Mouse (Mus musculus) urinary bladder, adult 2 months (tissue): ENCODE results near the gene Wfdc1. TPM values are rescaled to one million over a fixed set of nuclear protein-coding genes. Genes with fewer than 3 reads are reported as not detected.

Experiments used
- DNase-seq: peaks from one replicate; pipeline ENCODE4 v3.0.0; 2022; ENCODE audit warnings: low spot score
- polyA plus RNA-seq: library from polyadenylated mRNA; depleted of rRNA; stranded (reverse); fragments of >200 nt; gene quantifications from 2 replicates; pipeline ENCODE4 v1.2.3, GENCODE M21; 2012; rRNA removed

Wfdc1 gene
- 147 and 168 TPM in 2 replicates for polyA plus RNA-seq

DNA sequence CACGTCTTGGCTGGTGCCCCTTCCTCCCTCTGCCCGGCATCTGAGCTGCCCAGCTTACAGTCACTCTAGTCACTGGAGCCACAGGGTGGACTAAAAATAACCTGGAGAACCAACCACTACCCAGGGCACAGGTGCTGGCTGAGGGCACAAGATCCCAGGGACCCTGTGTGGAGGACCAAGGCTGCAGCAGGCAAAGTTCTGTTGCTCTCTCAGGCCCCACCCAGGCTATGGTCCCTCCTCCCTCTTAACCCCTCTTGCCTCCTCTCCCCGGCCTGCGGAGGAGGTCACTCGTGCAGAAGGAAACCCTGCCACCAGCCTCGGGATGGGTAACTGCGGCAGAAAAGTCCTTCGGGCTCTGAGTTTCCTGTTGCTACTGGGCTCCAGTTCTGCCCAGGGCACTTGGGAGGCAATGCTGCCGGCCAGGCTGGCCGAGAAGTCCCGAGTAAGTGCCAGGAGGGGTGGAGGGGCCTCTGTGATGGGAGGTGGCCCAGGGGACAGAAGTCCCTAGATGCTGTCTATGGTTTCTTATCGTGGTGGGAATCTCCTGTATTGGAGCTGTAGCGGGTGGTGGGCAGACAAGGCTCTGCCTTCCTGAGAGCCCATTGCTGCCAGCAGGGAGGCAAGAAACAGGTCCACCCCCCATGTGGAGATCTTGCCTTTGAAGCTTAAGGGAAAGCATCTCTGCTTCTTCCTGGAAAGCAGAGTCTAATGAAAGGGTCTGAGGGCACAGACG, at the start of gene Wfdc1:
Gene Wfdc1 (plus strand): TSS at position 147 of the 733 bp plus-strand sequence.
- no peak for DNase-seq

DNA sequence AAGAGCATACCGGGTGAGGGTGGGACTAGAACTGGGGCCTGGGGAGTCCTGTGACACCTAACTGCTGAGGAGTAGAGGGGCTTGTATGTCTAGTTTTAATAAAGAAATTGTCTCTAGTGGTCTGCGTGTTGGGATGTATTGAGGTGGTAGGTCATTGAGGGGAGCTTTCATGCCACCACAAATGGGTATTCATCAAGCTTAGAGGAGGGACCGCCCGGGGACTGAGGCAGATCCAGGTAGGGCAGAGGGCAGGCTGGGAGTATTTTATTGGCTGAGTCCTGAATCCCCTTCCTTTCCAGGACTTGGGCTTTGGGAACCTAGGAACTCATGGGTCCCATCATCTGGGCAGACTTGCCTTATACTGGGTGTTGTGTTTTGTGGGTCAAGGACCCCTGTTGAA, 49.4 kb upstream of the Wfdc1 start:
- DNase-seq: no peak

DNA sequence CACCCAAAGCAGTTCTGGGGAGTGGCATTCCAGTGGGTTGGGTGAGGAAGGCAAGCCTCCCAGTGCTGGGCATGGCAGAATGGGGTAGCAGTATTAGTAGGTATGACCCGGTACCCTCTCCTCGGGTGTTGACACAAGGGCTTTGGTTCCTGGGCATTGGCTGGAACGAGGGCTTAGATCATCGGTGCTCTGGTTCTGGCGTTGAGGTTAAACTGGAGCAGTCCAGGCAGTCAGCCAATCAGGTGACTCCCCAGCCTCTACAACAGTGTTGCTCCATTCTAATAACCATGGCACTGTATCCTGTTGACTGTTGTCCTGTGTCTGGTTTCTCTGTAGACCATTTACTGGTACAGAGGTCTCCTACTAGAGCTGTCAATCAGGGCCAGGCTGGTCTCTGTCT, 48.6 kb upstream of the Wfdc1 start:
- DNase-seq: no peak

DNA sequence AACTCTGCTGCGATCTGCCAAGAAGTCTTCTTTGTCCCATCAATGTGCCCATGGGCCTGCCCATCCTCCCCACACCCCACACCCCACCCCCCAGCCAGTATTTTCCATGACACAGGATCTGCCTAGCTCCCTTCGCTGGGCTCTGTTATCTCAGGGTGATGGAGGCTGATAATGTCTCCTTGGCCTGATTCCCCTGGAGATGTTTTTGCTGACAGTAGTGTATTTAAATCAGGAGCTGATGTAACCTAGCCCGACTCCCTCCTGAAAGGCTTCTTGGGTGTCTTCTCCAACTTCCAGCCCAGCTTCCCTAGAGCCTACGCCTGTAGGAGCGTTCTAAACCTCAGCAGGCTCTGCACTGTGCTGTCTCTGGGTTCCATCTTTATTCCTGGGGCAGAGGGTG, 47.3 kb upstream of the Wfdc1 start:
- DNase-seq: no peak

DNA sequence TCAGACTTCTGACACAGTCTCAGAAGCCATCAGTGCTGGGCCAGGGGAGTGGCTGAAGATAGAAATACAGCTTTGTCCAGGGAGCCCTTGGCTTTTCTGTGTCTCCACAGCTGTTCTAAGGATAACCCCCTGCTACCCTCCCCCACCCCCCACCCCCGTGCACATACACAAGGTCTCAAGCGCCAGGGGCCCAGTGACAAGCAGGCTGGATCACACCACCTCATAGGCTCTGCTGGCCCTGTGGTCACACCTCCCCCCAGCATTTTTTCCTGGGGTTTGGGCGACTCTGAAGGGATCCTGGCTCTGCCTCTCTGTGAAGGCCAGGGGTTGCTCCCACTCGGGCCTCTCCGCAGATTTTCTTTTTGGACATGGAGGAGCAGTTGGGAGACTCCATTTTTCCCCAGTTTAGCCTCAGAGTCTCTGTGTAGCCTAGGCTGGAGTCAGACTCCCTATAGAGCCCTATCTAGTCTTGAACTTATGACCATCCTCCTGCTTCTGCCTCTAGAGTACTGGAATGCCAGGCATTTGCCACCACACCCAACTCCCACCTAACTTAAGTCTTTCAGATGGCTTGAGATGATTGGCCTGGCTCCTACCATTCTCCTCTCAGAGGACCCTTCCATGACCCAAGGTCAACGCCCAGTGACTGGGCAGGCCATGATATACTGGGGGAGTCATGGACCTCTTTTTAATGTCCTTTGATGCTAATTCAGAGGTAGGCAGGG, 45.9 kb upstream of the Wfdc1 start:
- DNase-seq: no peak

DNA sequence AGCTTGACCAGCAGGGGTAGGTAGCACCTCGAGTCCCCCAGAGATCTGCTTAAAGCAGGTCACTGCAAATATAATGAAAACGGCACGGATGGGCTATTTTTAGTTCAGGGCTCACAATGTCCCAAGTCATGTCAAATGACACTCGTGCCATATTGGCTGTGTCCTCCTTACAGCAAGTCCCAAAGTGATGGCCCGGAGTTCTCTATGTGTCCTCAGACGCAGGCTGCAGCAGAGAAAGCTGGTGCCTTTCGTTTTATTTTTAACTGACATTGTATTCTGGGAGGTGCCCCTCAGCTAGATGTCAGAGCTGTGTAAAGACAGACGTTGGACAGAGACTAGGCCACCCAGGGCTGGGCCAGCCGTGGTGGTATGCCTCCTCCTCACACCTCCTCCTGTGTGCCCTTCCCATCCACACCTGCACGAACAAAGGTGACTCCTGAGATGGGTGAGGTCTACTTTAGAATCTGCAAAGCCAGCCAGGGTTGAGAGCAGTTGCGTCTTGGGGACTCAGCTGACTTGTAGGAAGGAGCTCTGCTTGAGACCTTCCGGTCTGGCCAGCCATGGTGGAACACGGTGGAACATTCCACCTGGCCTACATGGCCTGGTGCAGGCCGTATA, 45.2 kb upstream of the Wfdc1 start:
- DNase-seq: no peak

DNA sequence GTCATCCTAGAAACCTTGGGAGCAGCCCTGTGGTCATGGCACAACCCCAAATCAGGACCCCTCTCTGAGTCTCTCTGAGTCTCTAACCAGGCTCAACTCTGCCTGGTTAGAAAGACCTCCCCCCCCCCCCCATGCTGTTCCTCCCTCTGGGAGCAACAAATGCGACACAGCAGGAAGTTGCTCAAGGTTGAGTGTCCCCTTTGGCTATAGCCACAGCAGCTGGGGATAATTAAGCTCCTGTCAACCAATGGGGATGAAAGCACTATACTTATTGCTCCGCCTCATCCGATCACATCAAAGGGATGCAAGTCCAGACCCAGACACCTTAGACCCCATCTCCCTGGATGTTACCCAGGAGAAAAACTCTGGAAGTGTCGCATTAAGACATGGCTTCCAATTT, 43.6 kb upstream of the Wfdc1 start:
- DNase-seq: no peak

DNA sequence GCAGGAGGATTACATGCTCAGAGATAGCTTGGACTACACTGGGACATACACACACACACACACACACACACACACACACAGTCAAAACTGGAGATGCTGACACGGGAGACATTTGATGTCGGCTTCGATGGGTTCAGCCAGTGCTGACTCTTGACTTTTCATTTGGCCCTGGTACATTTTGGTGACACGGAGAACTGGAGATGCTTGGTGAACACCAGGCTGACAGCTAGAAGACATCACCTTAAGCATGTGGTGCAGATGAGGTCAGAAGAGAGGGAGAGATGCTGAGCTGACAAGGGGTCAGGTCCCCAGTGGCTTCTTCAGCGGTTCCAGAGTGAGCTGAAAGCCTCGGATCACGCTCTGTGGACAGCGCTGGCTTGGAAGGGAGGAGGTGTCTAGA, 43.1 kb upstream of the Wfdc1 start:
- no peak for DNase-seq

DNA sequence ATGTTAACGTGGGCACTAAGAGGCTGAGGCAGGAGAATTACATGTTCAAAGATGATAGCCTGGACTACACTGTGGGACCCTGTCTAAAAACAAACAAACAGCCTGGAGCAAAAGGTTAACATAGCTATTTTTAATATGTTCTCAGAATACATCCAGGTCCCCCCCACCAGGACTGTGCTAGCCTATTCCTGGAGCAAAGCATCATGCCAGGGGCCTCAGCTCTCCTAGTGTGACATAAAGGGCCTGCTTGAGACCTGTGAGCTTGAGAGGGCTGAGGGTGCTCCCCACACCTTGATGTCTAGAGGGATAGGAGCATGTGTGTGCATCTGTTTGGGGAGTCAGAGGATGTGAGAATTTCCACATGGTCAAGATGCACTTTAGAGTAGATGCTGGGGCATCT, 42.4 kb upstream of the Wfdc1 start:
- no peak for DNase-seq

DNA sequence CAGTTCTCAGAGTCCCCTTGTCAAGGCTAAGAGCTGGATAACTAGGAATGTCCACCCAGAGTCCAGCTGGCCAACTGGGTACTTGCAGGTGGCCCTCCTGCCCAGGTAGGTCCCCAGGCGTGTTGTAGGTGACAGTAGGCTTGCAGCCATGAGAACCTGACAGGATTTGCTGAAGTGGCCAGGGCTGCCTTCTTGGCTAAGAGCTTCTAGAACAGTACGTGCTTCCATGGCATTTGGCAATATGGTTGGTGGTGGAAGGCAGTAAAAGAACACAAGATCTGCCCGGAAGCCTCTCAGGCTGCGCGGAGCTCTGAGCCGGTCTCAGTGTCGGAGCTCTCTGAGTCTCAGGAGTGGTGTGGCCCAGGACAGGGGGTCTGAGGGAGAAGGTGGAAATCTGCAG, 41.2 kb upstream of the Wfdc1 start:
- DNase-seq: no peak

DNA sequence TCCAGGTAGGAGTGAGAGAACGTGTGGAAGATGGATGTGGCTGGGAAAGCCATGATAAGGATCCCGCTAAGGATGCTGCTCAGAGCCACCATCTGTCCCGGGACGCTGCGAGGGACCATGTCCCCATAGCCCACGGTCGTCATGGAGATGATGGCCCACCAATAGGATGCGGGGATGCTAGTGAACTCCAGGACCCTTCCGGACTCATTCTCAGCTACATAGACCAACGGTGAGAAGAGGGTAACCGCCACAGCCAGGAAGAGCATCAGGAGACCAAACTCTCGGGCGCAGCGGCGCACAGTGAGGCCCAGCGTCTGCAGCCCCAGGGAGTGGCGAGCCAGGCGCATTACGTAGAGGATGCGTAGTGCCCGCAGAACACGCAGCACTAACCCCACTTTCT, 40.4 kb upstream of the Wfdc1 start:
- no peak for DNase-seq

DNA sequence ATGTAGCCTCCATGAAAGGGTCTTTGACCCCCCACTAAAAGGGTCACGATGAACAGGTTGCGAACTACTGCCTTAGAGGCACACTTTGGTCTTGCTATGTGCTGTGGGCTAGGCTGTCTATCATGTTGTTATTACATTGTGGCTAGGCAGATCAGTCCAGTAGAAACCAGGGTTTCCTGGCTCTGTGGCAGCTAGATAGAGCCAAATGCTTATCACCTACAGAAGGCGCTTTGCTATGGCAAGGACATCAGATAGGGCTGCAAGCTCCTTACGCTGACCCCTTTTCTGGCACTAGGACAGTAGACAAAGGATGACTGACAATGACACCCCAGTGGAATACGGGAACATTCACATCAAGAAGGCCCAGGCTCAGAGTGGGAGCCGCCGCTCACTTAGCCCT, 39.0 kb upstream of the Wfdc1 start:
- no peak for DNase-seq

DNA sequence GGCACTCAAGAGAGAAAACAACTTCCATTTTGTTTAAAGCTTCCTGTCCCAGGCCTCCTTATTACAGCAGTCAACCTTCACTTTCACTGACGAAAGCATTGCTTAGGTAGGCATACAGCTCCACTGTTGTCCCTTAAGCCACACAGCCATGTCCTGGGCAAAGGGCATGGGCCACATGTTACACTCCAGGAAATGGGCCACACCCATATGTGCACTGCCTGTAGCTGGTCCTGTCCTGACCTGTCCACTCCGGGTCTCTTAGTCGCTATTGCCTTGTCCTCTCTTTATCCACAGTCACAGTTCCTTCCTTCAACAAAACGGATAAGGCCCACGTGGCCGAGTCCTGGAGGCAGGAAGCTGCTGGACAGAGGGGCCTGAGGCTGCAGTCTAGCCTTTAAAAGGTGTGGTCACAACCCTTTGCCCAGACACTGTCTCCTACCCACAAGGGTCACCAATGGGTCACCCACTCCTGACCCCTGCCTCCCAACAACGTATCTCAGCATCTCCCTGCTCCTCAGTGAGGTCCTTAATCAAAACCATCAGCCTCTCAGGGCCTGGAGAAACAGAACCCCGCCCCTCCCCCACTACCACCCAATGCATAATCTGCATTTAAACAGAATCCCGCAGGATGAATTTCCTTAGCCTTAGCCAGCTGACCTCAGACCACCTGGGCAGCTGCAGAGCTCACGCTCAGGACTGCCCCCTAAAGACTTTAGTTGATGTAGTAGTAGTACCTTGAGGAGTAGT, 38.4 kb upstream of the Wfdc1 start:
- DNase-seq: no peak

DNA sequence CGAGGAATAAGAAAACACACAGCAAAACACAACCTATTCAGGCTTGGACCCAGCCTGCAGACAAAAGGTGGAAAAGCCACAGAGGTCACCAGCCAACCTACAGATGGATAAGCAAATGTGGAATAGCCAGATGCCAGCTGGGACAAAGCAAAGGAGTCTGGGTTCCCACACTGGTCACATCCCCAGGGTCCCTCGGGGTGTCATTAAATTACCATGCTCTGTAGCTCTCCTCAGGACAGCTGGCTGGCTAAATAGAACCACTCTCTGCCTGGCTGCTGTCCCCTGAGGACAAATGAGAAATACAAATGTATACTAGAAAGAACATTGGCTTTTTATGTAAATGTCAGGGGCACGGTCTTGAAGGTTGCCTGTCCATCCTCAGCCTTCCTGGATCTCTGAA, 35.3 kb upstream of the Wfdc1 start:
- no peak for DNase-seq

DNA sequence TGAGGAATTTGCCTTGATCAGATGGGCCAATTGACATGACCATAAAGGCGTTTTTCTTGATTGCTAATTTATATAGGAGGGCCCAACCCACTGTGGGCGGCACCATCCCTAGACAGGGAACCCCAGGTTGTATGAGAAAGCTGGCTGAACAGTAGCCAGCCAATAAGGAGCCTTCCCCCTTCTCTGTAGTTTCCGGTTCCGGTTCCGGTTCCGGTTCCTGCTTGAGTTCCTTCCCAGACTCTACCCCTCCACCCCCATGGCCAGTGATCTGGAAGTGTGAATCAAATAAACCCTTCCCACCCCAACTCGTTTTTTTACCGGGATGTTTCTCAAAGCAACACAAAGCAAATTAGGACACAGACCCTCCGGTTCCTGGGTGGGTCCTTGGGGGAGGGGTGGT, 33.9 kb upstream of the Wfdc1 start:
- DNase-seq: no peak

DNA sequence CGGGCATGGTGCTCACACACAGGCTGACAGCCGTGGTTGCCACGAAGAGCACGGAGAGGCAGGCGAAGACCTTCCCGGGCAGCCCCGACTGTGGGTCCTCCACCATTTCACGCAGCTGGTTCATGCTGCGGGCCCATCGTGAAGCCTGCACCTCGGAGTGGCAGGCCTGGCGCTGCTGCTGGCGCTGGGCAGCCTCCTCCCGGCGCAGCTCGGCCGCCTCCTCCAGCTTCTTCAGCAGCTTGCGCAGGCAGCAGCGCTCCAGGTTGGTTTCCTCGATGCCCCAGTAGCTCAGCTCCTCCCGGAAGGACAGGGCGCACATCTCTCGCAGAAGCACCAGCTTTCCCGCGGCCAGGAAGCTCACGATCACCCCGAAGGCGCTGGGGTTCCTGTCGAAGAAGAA, 33.3 kb upstream of the Wfdc1 start:
- no peak for DNase-seq

DNA sequence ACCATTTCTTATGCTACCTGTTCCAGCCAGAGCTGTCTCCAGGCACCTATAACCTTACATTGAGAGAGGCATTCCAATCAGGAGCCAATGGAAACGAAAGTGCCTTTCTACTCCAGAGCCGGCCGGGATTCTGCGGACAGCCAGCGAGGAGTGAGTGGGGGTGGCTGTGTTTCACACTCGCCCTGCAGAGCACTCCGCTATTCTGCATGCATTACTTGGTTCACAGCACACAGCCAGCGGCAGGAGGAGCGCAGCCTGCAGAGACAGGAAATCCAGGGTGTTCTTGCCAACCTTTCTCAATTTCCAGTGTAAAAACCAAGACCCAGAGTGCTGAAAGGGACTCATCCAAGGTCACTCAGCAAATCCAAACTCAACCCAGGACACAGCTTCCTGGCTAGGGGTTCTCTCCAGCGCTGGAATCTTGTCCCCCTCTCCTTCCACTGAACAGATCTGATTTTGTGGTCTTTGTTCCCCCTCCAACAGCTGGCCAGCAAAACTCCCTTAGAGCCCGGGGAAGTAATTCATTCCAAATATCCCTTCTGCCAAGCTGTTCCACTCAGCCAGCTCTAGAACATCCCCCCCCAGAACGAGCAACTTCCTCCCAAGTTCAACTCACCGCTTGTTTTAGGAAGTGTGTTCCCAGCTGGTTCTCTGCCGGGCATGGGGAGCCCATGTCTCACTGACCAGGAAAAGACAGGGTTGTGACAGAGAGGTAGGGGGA, 31.4 kb upstream of the Wfdc1 start:
- no peak for DNase-seq

DNA sequence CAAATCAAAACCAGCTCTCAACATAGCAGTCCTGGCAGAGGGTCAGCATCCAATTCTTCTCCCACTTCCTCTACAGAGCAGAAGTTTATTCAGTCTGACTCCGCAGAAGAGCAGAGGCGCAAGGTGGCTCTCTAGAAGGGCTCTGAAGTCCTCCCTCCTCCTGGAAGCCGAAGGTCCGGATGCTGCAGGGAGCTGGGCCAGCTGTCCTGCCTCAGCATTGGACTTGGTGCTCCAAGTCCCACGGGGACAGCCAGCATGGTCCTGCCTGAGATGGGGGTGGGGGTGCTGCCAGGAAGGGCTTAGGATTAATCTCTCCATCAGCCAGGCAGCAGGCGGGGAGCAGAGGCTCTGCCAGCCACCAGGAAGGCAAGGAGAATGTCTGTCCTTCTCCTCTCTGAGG, 30.8 kb upstream of the Wfdc1 start, which contains the start of gene Kcng4:
Gene Kcng4 (minus strand): TSS at position 303 of the 400 bp plus-strand sequence.
- DNase-seq: no peak

DNA sequence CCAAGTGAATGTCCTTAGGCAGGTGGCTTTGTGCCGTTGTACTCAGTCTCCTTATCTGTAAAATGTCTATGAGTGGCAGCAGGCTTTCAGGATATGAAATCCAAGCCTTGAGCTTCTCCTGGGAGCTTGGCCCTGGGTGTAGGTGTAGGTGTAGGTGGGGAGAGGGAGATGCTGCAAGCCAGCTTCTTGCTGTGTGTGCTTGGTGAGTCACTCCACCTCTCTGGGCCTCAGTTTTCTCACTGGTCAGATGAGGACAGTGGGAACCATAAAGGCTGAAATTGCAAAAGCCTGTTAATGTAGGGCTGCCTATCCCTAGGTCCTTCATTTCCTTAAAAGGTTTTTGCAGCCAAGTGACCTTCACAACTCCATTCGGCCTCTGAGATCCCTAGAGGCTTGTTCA, 30.2 kb upstream of the Wfdc1 start:
- DNase-seq: no peak

DNA sequence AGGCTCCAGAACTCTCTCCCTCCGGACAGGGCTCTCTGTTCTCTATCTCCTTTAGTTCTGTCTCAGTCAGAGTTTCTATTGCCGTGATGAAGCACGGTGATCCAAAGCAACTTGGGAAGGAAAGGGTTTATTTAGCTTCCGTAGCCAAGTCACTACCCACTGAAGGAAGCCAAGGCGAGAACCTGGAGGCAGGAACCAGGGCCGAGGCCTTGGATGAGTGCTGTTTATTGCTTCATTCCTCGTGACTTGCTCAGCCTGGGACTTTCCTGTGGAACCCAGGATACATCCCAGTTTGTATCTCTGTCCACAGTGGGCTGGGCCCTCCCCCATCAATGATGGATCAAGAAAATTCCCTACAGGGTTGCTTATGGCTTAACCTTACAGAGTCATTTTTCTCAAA, 29.4 kb upstream of the Wfdc1 start:
- DNase-seq: no peak

DNA sequence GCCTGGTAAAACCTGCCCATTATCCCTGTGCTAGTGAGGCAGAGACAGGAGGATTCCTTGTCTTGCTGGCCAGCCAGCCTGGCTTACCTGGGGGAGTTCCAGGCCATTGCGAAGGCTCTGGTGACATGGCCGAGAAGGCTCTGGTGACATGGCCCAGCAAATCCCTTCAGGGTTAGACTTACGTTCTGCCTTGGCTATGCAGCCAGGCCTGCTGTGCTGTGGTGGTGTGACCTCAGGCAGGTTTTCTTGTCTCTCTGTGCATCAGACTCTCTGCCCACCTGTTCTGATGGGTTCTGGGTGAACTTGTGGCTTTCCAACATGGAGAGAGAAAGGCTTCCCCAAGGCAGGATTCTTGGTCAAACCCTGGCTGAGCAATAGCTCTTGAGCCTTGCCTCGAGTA, 28.8 kb upstream of the Wfdc1 start:
- DNase-seq: no peak

DNA sequence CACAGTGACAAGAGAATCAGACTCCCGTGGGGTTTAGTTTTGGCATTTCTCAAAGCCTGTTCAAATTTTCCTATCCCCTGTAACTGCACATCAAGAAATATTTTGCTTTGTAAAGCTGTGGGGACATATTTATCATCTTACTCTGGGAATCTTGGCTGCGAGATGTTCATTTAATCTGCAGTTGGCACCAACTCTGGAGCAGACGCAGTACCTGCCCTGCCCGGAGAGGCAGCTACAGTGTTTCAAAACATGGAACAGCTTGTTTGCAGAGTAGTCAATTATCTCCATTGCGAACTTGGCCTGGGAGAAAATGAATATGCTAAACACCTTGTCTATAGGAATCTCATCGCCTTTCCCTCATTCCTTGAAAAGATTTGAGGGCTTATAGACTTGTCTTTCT, 27.9 kb upstream of the Wfdc1 start:
- DNase-seq: no peak
